Mouse (Mus musculus): Measurements from ENCODE around the gene Rbm26. TPM values are rescaled to one million over a fixed set of nuclear protein-coding genes. Genes with fewer than 3 reads are reported as not detected.

Rbm26 gene
- 44.6 and 67.7 TPM in 2 replicates for polyA plus RNA-seq (2012; rRNA removed)

GRCm38 (mm10) chr14:105177238-105177693 is at the start of gene Rbm26:
Rbm26 (minus strand) TSS chr14:105177327.

Other genes starting within 250 kb of the Rbm26 start
- 22.4 and 45.0 TPM in 2 replicates for gene Ndfip2, start 81.2 kb upstream of the Rbm26 start, polyA plus RNA-seq (2012; rRNA removed)

Measured in central nervous system, embryonic 11.5 days (tissue).